Comparison of ENCODE assay signal across 17 mouse cellular contexts in the genomic region with DNA sequence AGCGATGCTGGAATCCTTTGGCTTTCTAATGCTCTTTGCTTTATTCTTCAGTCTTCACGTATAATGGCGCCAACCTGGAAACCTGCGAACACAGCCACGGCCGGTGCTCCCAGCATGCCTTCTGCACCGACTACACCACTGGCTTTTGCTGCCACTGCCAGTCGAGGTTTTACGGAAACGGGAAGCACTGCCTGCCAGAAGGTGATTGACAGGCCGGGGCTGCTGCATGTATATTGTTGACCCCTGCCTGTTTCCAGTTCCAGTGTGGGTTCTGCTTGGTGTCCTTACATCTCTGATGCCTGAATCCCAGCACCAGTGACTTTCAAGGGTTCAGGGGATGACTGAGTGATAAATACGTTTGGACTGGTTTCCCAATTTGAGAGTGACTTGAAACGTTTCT. TPM values are rescaled to one million over a fixed set of nuclear protein-coding genes. Genes with fewer than 3 reads are reported as not detected.
"Had no signal": no experiment of that assay in that cellular context is flagged by ENCODE, and none has a peak within 500 bp of the region (broad histone marks: within the 10 kb centered on the region; RNA-seq: fewer than 3 reads in every experiment).

No protein-coding gene starts in this region.

- H3K4me2 ChIP-seq: lung, embryonic 14.5 days; midbrain, embryonic 13.5 days; neural tube, embryonic 12.5 days; stomach, embryonic 15.5 days had no signal

- ATAC-seq: midbrain, embryonic 13.5 days; midbrain, embryonic 16.5 days had no signal

- H3K9me3 ChIP-seq: midbrain, embryonic 10.5 days; midbrain, embryonic 13.5 days; neural tube, embryonic 12.5 days; stomach, embryonic 15.5 days had no signal

- H3K9ac ChIP-seq: liver, embryonic 14.5 days; lung, embryonic 14.5 days; midbrain, embryonic 13.5 days; neural tube, embryonic 12.5 days; stomach, embryonic 15.5 days had no signal

- H3K27me3 ChIP-seq: midbrain, embryonic 13.5 days; neural tube, embryonic 12.5 days; stomach, embryonic 15.5 days had no signal

- H3K4me3 ChIP-seq: midbrain, embryonic 10.5 days; midbrain, embryonic 13.5 days; myocyte; neural tube, embryonic 12.5 days; stomach, embryonic 15.5 days had no signal

- DNase-seq: lung, adult 18-20 months; lung, embryonic 14.5 days; lung, postnatal 10 days; lung, postnatal 4 days; right cerebral cortex, postnatal 14 days; thymus, adult 2 months; thymus, postnatal 25 days; thymus, postnatal 4 days had no signal

- H3K36me3 ChIP-seq: midbrain, embryonic 13.5 days; neural tube, embryonic 12.5 days; stomach, embryonic 15.5 days had no signal

- H3K27ac ChIP-seq: liver, embryonic 14.5 days; midbrain, embryonic 10.5 days; midbrain, embryonic 13.5 days; neural tube, embryonic 12.5 days; stomach, embryonic 15.5 days; stomach, postnatal 0 days had no signal

- H3K4me1 ChIP-seq: midbrain, embryonic 10.5 days; midbrain, embryonic 13.5 days; neural tube, embryonic 12.5 days had no signal

RNA-seq across cellular contexts. Expression of a gene that starts 26.9 kb away (rescaled TPM):
- total RNA-seq: neutrophil, adult 5-6 weeks had no signal
